Mouse (Mus musculus) mature B cell (primary cell): ENCODE data around the gene Slc34a3.

ENCODE experiments used
- in situ Hi-C: fragments of 300-500 bp; cut with MboI; formaldehyde crosslinking; loops from 2 replicates; pipeline ENCODE4 v1.14.3; 2019

The Slc34a3 gene

DNA sequence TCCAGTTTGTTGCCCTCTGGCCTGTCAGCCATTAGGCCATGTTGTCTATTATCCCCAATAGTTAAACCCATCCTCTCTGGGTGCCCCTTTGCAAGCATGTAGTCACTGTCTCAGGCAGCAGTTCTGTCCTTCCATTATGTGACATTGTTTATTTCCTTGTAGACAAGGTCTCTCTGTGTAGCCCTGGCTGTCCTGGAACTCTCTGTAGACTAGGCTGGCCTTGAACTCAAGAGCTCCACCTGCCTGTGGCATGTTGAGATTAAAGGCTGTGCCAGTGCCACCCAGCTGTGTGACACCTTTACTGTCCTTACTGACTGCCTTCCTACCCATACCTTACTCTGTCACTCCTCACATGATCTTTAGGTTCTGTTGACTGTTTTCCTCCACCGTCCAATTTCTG lies 18.2 kb upstream of the Slc34a3 start:
- in situ Hi-C loops, result no loop called here

DNA sequence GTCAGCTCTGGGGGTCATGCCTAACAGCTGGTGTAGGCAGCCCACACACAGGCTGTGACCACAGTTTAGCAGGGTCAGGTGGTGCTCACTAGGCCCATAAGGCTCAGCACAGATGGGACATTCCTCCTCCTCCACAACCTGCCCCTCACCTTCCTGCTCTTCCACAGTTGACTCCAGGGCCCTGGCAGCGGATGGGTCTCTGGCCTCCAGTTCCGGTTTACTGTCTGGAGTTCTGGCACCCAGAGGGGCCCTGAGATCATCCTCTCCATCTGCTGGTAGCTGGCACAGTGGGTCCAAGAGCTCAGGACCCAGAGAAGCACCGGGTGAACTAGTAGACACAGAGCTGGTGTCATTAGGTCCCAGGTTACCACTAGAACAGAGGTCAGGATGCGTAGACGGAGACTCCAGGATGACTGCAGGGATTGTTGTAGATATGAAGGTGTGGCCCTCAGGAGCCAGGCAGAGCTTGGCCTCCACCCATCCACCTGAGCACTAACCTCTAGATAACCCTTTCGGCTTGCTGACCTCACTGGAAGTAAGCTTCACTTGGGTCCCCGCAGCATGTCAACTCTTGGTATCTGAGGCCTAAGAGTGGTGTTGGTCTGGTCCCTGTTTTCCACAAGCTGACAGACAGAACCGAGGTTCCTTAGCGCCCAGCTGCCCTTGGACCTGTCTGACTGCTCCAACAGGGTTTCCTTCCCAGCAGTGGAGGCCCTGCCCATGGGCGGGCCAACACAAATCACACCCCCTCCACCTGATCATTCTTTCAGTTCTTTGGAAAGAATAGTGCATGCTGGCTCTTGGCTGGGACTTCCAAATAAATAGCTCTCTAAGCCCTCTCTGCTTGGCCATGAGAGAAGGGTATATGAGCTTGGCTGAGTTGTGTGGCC lies 12.3 kb upstream of the Slc34a3 start, which contains the start of gene AL732309.1:
Gene AL732309.1 (minus strand): TSS at position 681 of the 890 bp plus-strand sequence.
- in situ Hi-C loops, result no loop called here

DNA sequence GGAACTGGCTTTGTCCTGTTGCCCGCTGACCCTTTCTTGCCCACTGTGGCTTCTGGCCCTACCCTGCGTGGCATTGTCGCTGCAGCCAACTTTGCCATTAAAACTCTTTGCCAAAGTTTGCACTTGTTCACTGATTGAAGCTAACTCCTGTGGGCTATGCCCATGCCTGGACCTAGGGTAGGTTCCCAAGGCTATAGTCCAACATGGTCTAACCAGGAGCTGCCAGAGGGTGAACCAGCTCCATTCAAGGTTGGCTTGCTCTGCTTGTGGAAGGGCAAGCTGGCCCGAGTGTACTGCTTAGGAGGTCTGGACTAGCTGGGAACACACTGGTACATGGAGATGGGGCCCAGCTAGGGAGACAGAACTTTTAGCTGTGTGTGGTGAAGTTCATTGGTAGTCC lies 10.0 kb upstream of the Slc34a3 start:
- in situ Hi-C loops, result no loop called here

DNA sequence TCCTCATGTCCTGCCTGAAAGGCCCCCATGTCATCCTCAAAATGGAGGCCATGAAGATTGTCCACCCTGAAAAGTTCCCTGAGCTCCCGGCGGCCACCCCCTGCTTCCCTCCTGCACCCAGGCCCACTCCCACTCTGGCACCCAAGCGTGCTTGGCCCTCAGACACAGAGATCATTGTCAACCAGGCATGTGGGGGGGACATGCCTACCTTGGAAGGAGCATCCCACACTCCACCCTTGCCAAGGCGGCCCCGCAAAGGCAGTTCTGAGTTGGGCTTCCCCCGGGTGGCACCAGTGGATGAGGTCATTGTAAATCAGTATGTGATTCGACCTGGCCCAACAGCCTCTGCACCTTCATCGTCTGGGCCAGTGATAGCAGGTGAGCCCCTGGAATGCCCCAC lies 9.2 kb upstream of the Slc34a3 start:
- in situ Hi-C loops, result no loop called here

DNA sequence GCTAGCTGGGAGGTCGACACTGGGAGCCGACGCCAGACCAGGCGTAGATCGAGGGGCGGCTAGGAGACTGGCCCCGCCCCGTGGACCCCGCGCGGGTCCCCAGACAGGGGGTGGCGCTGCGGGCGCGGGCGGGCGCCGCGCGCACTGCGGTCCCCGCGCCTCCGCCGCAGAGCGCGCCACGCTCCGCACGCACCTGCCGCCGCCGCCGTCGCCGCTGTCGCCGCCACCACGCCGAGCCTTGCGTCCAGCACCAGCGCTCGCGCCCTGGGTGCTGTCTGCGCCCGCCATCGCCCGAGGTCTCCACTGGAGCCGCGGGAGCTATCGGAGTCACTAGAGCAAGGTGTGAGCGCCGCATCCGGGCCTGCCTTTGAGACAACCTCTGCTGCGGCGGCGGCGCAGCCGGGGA lies 7.9 kb upstream of the Slc34a3 start, which contains the start of the genes Rnf208 and Cysrt1:
Gene Rnf208 (plus strand): TSS at position 155 of the 406 bp plus-strand sequence.
Gene Cysrt1 (minus strand): TSS at position 352 of the 406 bp plus-strand sequence.
- in situ Hi-C loops, result no loop called here

DNA sequence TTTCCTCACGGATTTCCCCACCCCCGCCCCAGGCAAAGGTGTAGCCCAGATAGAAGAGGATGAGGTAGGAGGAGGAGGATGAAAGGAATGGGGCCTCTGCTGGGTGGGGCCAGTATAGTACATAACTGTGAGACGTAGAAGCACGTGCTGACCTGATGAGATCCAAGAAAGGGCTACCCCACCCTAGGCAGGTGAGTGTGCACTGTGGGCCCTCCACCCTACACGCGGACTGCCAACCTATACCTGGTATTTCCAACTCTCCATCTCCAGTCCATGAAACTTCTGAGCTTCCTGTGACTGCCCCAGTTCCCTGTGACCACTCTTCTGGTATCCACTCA lies 7.2 kb upstream of the Slc34a3 start:
- in situ Hi-C loops, result no loop called here

DNA sequence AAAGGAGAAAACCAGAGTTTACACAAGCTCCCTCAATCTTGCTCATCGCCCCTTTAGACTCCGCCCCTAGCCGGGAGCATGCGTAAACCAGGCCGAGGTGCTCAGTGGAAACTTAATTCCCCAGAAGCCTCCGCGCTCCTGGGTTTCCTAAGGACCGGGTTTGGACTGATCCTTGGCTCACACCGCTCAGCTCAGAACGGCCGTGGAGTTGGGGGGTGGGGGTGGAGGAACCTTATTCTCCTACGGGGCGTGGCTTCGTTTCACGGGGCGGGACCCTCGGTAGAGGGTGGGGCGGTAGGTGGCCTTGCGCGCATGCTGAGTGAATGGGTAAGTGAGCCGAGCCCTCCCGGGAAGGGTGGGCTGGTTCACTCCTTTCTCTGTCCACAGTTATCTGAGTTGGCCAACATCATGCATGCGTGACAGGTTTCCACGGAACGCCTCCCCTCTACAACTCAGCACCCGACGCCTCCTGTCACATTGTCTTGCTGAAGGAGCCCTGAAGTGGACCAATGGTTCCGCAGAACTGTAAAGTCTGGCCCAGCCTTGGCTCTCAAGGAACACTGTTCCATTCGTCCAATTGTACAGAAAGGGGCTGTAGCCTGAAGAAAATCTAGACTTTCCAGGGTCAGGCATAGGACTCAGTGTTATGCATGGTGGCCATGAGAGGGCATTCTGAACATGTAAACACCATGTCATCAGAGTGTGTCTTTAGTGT lies 6.7 kb upstream of the Slc34a3 start:
- in situ Hi-C loops, result no loop called here

DNA sequence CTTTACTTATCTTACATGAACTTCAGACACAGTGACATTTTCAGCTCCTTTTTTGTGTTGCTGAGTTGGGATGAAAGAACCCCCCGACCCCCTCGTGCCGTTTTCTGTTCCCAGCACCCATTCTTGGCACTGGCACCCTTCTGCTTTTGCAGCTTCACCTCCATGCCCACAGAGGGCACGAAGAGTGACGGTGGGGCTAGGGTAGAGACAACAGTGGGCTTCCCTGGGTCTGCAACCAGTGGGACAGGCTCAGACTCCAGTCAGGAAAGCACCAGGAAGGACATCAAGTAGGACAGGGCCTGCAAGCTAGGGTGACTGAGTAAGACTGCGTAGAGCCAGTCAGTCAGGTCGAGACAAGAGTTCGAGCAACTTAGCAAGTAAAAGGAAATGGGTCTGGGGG lies 6.1 kb upstream of the Slc34a3 start:
- in situ Hi-C loops, result no loop called here

DNA sequence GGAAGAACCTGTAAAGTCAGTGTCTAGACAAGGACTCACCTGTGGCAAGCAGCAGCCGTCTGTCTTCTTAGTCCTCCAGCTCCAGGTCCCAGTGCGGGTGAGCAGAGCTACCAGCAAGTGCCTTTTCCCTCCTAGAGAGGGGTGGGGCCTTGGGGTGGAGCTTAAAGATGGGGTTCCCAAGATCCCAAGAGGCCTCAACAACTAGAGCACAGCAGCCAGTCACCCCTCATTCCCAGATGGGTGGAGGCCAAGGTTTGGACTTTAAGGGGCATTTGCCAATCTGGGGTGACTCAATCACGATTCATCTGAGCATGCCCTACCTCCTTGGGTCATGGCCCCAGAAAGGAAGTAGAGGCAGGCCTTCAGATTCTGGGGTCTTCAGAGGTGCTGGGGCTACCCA lies 5.6 kb upstream of the Slc34a3 start:
- in situ Hi-C loops, result no loop called here

DNA sequence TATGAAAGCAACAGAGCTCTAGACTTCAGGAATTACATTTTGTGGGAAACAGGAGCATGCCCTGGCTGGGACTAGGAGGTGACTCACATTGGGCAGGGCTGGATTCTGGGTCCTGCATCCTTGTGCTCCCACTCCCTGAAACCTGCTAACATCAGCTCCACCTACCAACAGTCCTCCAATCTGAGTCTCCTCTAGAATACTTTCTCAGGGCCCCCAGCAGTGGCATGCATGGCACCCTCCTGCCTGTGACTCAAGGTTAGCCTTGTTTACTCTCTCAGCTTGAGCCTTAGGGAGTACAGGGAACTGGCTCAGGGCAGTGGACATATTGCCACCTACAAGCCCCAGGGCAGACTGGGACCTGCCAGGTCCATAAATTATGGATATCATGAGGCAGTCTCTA lies 3.9 kb upstream of the Slc34a3 start:
- in situ Hi-C loops, result no loop called here

DNA sequence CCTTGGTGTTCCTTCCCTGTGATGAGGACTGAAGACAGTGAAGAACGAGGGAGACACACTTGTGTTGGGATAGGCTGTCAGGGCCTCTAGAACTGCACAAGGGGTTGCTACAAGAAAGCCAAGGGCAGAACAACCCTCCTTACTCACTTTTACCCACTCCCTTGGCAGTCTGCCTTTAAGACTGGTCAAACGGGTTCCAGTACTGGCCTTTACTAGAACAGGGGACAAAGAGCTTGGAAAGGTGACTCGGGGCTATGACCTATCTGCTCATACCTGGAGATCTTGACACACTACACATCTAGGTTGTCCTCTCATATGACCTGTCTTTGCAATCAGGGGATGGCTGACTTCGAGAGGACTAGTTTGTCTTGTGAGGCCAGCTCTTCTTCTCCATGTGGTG lies 3.4 kb upstream of the Slc34a3 start:
- in situ Hi-C loops, result no loop called here

DNA sequence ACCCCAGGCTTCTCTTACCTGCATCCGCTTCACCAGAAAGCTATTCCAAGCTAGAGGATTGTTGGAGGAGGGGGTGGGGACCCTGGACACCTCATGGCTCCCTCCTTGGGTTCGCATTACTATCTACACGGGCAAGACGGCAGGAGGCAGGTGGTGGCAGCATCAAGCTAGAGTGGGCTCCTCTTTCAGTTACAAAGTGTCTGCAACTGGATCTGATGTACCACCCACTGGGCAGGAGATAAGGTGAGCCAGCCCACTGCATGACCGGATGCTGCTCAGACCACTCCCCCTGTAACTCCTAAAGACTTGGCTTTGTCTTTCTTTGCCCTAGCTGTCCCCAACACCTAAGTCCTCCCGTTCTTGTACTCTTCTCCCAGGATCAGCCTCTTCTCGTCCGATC lies 2.5 kb upstream of the Slc34a3 start, which contains the start of gene Rnf224:
Gene Rnf224 (minus strand): TSS at position 174 of the 400 bp plus-strand sequence.
- in situ Hi-C loops, result no loop called here

DNA sequence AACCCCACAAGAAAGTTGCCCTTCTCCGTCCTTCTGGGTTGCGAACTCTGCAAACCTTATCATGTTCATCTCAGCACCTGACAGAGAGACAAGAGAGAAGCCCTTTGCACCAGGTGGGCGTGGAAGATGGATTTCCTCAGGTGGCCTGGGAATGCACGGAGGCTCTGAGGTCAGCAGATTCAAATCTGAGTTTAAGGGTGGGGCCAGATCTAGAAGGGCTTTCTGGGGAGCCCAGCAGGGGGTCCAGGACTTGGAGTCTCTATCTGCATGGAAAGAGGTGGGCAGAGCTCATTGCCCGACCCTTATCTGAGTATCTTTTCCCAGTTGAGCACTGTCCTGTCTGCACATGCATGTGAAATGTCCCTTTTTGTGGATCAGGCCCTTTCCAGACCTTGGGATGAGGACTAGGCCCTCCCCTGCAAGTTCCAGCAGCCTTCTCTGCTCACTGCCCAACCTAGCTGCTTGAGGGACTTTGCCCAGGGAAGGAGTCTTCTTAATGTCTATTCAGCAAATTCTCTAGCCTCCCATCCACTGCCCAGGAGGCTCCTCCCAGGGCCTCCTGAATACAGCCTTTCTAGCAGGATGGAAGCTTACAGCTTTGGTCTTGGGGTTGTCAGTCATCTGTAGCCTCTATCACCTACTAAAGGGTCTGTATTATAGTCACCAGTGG lies 522 bp upstream of the Slc34a3 start:
- in situ Hi-C loops, result no loop called here

DNA sequence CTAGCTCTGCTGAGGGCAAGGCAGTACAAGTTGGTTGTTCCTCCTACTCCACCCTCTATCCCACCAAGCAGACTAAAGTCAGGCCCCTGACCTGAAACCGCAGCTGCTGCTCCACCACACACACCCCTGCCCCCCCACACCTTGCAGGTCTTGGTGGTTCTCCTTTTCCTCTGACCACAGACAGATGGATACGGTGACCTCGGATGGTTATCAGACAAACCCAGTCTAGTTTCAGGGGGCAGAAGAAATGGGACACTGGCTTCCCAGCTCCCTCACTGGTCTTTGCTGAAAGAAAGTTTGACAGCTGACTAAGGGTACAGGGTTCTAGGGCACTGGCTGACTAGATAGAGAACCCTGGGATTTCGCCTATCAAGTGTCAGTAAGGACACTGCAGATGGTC lies 743 bp downstream of the Slc34a3 start:
- in situ Hi-C loops, result no loop called here

DNA sequence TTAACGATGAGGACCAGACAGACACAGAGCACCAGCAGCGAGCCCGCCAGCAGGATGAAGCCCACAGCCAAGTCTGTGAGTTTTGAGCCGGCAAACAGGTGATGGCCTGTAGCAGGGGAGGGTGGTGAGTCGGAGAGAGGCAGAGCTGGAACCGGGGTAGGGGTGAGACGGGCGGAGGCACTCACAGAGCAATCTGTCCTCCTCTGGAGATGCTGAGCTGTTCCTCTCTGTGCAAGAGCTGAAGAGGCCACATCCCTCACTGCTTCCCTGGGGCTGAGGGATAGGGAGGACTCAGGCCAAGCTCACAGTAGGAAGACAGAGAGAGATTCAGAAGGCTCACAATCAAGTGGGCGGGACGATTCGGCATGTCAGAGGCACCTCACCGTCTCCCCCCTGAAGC lies 3.1 kb downstream of the Slc34a3 start:
- in situ Hi-C loops, result no loop called here

DNA sequence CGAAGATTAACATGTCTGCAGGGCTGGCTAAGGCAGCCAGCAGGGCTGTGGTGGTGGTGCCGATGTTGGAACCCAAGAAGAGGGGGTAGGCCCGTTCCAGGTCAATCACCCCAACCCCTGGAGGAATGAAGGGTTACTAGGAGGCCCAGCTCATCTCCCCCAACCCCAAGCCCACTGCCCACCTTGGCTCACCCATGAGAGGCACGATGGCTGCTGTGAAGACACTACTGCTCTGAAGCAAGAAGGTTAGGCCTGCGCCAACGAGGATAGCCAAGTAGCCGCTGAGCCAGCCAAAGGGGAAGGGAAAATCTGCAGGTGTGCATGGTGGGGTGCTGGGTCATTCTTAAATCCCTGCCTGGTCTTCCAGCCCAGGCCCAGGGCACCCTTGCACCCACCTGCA lies 3.6 kb downstream of the Slc34a3 start:
- in situ Hi-C loops, result no loop called here

DNA sequence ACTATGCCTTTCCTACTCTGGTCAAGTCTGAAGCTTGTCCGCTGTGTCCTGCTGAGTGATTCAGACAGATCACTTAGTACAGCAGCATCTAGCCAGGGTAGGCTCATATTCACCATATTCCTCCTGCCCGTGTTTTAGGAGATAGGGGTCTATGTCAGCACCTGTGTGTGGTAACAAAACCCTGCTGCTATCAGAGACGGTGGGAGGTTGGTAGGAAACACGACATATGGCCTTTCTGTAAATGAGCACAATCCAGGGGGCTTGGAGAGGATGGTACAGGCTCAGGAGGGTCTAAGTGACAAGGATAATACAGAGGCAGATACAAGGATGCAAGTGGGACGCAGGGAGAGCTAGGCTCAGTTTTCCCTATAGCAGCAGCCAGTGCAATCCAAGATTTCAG lies 4.6 kb downstream of the Slc34a3 start:
- in situ Hi-C loops, result no loop called here

DNA sequence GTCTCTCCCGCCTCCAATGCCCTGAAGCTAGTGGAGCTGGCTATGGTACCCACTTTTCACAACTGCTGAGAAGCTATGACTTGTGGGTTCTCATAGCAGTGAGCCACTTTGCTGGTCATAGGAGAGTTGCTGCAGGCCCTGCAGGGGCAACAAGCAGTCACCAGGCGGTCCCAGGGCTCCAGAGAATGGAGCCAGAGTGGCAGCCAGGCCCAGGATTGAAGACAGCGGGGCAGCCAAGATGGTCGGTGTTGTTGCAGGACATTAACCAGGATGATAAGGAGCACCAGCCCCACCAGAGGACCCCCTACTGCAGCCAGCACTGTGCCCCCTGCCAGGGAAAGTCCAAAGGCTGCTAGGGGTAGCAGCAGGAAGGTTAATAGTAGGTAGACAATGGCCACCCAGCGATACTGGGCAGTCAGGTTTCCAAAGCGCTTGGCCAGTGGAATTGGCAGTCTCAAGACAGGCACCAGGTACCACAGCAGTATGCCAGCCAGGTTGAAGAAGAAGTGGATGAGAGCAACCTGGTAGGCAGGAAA lies 5.1 kb downstream of the Slc34a3 start:
- in situ Hi-C loops, result no loop called here

DNA sequence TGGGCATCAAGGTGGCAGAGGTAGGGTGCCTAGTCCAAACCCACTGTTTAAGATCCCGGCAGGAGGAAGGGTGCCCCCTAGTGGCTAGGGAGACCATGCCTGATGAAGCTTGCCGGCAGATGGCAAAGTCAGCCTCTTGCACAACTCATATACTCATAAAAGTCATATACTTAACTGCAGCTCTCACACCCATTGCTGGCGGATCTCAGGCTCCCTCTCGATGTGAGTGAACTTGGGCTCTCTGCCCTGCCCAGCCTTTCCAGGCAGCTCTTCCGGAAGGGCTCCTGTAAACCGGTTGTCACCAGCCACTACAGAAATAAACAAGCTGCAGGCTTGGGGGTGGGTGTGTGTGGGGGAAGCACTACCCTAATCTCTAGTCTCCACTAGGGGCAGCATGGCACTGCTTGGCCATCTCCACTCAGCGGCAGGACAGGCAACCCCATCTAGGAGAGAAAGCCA lies 5.7 kb downstream of the Slc34a3 start:
- in situ Hi-C loops, result no loop called here

DNA sequence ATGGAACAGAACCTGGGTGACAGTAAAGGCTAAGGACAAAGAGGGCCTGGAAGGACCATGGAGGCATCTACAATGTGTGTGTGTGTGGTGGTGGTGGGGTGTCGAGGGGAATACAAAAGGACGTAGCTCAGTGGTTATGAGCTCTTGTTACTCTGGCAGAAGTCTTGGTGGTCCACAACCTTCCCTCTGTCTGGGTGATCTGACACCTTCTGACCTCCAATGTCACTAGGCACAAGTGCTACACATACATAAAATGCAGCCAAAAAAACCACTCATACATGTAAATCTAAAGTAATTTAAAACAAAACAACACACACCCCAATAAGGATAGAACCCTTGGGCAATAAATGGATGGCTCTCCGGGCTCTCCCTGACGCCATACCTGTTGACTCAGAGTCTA lies 6.8 kb downstream of the Slc34a3 start:
- in situ Hi-C loops, result no loop called here

DNA sequence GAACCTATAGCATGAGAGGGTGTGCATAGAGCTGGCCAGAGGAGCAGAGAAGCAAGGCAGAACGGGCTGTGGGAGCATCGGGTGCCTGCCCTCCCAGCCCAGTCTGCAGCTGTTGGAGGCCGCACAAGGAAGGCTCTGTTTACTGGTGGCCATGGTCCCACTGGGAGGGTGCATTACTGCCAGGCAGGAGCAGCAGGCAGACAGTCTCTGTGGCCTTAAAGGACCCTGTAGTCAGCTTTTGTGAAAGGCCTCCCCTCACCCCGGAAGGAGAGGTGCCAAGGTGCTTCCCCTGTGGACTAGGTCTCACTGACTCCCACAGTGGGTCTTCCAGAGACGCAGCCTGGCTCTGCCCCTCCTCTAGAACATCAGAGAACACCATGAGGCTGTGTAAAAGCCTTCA lies 7.3 kb downstream of the Slc34a3 start:
- in situ Hi-C loops, result no loop called here

DNA sequence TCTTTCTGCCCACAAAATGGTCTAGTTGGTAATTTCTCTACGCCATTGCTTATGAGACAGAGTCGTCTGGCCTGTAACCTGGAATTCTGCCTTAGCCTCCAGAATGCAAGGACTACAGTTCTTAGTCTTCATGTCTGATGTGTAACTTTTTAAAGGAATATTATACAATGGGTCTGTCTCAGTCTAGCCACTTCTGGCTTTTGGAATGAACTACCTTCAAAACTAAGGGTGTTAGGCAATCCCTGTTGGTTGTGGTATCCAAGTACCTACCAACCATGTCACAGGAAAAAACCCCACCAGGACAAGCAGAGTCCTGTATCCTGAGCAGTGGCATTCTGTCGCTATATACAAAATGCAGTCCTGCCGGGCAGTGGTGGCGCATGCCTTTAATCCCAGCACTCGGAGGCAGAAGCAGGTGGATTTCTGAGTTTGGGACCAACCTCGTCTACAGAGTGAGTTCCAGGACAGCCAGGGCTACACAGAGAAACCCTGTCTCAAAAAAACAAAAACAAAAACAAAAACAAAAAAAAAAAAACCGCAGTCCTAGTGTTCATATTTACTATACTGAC lies 8.3 kb downstream of the Slc34a3 start:
- in situ Hi-C loops, result no loop called here
